Mouse (Mus musculus): ENCODE measurements around the gene Dnm1.

GRCm38 (mm10) chr2:32310096-32310845 lies 42.9 kb downstream of the Dnm1 start:
- TF ChIP-seq POLR2A (IDR thresholded peaks at IDR 0.05; ENCODE audit: control insufficient read depth, extremely low read depth, insufficient read depth, low read length, poor library complexity) = no peak
- no peak for TF ChIP-seq CTCF (IDR thresholded peaks at IDR 0.05; ENCODE audit: borderline replicate concordance, control insufficient read depth, extremely low read depth, insufficient read depth, low read length, poor library complexity)

Data from thymus, adult 2 months (tissue).